Mouse (Mus musculus) myocyte (in vitro differentiated cells): ENCODE data around the gene Agap2.

Experiments used
- CEBPB ChIP-seq: IDR thresholded peaks from 2 replicates; pipeline ENCODE4 v1.6.1; 2011; ENCODE audit warnings: mild to moderate bottlenecking, moderate library complexity; ENCODE audit not compliant: poor library complexity, insufficient read depth, severe bottlenecking
- E2F4 ChIP-seq: IDR thresholded peaks from one replicate; pipeline ENCODE4 v1.6.1; 2011; ENCODE audit warnings: mild to moderate bottlenecking, control low read depth, moderate library complexity; ENCODE audit not compliant: insufficient read depth
- MAX ChIP-seq: IDR thresholded peaks from one replicate; pipeline ENCODE4 v1.6.1; 2011; ENCODE audit warnings: low read depth, mild to moderate bottlenecking, control low read depth
- MYOD1 ChIP-seq, 3 experiments: IDR thresholded peaks; one replicate each; pipeline ENCODE4 v1.6.1; 2011; ENCODE audit warnings: control low read depth in 2 of 3, low read depth in 2 of 3, mild to moderate bottlenecking in 2 of 3, moderate library complexity in 1 of 3; ENCODE audit not compliant: insufficient read length in 2 of 3, control insufficient read depth in 1 of 3
- MYOG ChIP-seq, 3 experiments: IDR thresholded peaks; one replicate each; pipeline ENCODE4 v1.6.1; 2011; ENCODE audit warnings: control low read depth in 2 of 3, low read depth in 2 of 3, mild to moderate bottlenecking in 2 of 3; ENCODE audit not compliant: insufficient read length in 2 of 3, control insufficient read depth in 1 of 3, insufficient read depth in 1 of 3
- POLR2A ChIP-seq: IDR thresholded peaks from one replicate; pipeline ENCODE4 v1.6.1; 2011; ENCODE audit warnings: low read depth, mild to moderate bottlenecking, control low read depth, moderate library complexity; ENCODE audit not compliant: insufficient read length
- POLR2AphosphoS2 ChIP-seq: IDR thresholded peaks from one replicate; pipeline ENCODE4 v1.6.1; 2011; ENCODE audit warnings: low read depth, control low read depth; ENCODE audit not compliant: insufficient read length
- REST ChIP-seq: IDR thresholded peaks from one replicate; pipeline ENCODE4 v1.6.1; 2011; ENCODE audit warnings: mild to moderate bottlenecking, control low read depth, moderate library complexity; ENCODE audit not compliant: insufficient read depth, insufficient read length
- SRF ChIP-seq: IDR thresholded peaks from one replicate; pipeline ENCODE4 v1.6.1; 2011; ENCODE audit warnings: low read depth; ENCODE audit not compliant: control insufficient read depth, insufficient read length
- TCF12 ChIP-seq: IDR thresholded peaks from one replicate; pipeline ENCODE4 v1.6.1; 2011; ENCODE audit warnings: mild to moderate bottlenecking, control low read depth; ENCODE audit not compliant: poor library complexity, insufficient read depth, severe bottlenecking
- TCF3 ChIP-seq: IDR thresholded peaks from one replicate; pipeline ENCODE4 v1.6.1; 2011; ENCODE audit warnings: low read depth, control low read depth; ENCODE audit not compliant: insufficient read length
- USF1 ChIP-seq: IDR thresholded peaks from one replicate; pipeline ENCODE4 v1.6.1; 2011; ENCODE audit warnings: low read depth, mild to moderate bottlenecking, control low read depth, moderate library complexity

DNA sequence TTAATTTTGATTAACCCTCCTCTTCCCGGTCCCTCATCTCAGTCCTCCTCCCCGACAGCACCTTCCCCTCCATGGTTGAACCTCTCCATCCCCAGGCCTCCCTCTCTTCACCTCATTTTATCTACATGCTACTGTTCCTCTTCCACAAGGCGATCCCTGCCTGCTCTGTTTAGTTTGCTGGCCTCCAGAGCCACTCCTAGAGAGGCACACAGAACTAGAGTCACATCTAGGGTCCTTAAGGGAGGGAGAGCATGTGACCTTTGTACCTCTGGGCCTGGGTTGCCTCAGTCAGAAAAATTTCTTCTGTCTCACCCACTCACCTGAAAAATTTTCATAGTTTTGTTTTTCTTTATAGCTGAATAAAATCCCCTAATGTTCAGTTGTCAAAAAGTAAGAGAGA lies 62.8 kb downstream of the Agap2 start:
- TF ChIP-seq MYOD1 (IDR thresholded peaks at IDR 0.05; ENCODE audit: control insufficient read depth in 1 of 3, insufficient read length in 2 of 3, low read depth in 2 of 3) (no peak), MAX (no peak), MYOG (IDR thresholded peaks at IDR 0.05; ENCODE audit: control insufficient read depth in 1 of 3, insufficient read depth in 1 of 3, insufficient read length in 2 of 3, low read depth in 2 of 3) (no peak), CEBPB (no peak), TCF12 (no peak), USF1 (no peak), POLR2AphosphoS2 (no peak), POLR2A (no peak), E2F4 (no peak), SRF (no peak), REST (no peak), TCF3 (no peak)
